Mouse (Mus musculus) ES-E14 (cell line): Measurements from ENCODE around the gene Krba1.

ENCODE experiments used
- CHD2 ChIP-seq: IDR thresholded peaks from 2 replicates; pipeline ENCODE4 v1.6.1; 2014; ENCODE audit warnings: mild to moderate bottlenecking, low read depth, low read length, inconsistent platforms
- HCFC1 ChIP-seq: IDR thresholded peaks from 2 replicates; pipeline ENCODE4 v1.6.1; 2012; ENCODE audit warnings: low read length, inconsistent platforms, borderline replicate concordance; ENCODE audit not compliant: insufficient read depth
- ZC3H11A ChIP-seq: IDR thresholded peaks from 2 replicates; pipeline ENCODE4 v1.6.1; 2012; ENCODE audit warnings: low read depth, mild to moderate bottlenecking, inconsistent platforms, low read length, borderline replicate concordance

GRCm38 (mm10) chr6:48416486-48416885, 21.1 kb downstream of the Krba1 start:
- TF ChIP-seq HCFC1 (no peak), ZC3H11A (no peak), CHD2 (no peak)
